Mouse (Mus musculus): Measurements from ENCODE around the gene Nol3. TPM values are rescaled to one million over a fixed set of nuclear protein-coding genes. Genes with fewer than 3 reads are reported as not detected.

The Nol3 gene
- total and polyA plus RNA-seq, 3 experiments = 17.3 to 23.0 (median 19.7) TPM

GRCm38 (mm10) chr8:105306146-105306691 lies 30.3 kb downstream of the Nol3 start:
- H3K4me3 ChIP-seq = peak overlapping the region; percentile 15; the same call in 1 of the 2 replicates
- peaks cover 2% of the 10 kb centered on the region for H3K4me1 ChIP-seq (ENCODE audit: control insufficient read depth, insufficient read depth, low read length)
- no peaks in the 10 kb centered on the region for H3K27me3 ChIP-seq (ENCODE audit: control insufficient read depth, insufficient read depth, low read length)
- H3K79me2 ChIP-seq (replicated peaks; ENCODE audit: control insufficient read depth, insufficient read depth, low read length) = no peaks in the 10 kb centered on the region
- no peak overlapping the region for H3K27ac ChIP-seq
- peak in 1 of 2 experiments; percentile 17 for DNase-seq
- TF ChIP-seq POLR2A (IDR thresholded peaks at IDR 0.05; ENCODE audit: insufficient read depth, low read depth, low read length) = no peak
- no peak for TF ChIP-seq CTCF (IDR thresholded peaks at IDR 0.05)
- no peak for TF ChIP-seq EP300 (IDR thresholded peaks at IDR 0.05; ENCODE audit: insufficient read depth, low read depth, low read length)
- no peak overlapping the region for H3K9ac ChIP-seq (ENCODE audit: low read depth, low read length)
- H3K36me3 ChIP-seq (ENCODE audit: control insufficient read depth, insufficient read depth, low read length) = no peaks in the 10 kb centered on the region
- 35% methylated on average over 5 of the region's 5 CpGs for WGBS
- intact Hi-C loops (cut with DNase I) = no loop called here

DNA sequence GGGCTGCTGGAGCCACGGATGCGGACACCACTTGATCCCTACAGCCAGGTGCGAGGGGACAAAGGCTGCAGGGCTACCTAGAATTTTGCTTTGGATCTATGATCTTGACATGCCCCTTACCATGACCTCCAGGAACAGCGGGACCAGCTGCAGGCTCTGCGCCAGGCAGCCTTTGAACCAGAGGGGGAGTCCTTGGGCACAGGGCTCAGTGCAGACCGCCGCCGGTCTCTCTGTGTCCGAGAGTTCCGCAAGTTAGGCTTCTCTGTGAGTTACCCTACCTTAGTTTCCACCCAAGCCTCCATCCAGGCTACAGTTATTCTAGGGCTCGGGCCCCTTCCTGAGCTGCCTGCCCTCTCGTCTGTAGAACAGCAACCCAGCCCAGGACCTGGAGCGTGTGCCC lies 31.7 kb downstream of the Nol3 start:
- Histone ChIP-seq H3K36me3 (ENCODE audit: control insufficient read depth, insufficient read depth, low read length) (no peaks in the 10 kb centered on the region), H3K79me2 (replicated peaks; ENCODE audit: control insufficient read depth, insufficient read depth, low read length) (no peaks in the 10 kb centered on the region), H3K4me3 (no peak overlapping the region), H3K27me3 (ENCODE audit: control insufficient read depth, insufficient read depth, low read length) (no peaks in the 10 kb centered on the region), H3K27ac (no peak overlapping the region), H3K4me1 (ENCODE audit: control insufficient read depth, insufficient read depth, low read length) (peaks cover 2% of the 10 kb centered on the region), H3K9ac (ENCODE audit: low read depth, low read length) (no peak overlapping the region)
- peak in 1 of 2 experiments; percentile 18 for DNase-seq
- intact Hi-C loops (cut with DNase I) = no loop called here
- no peak for TF ChIP-seq POLR2A (IDR thresholded peaks at IDR 0.05; ENCODE audit: insufficient read depth, low read depth, low read length)
- TF ChIP-seq EP300 (IDR thresholded peaks at IDR 0.05; ENCODE audit: insufficient read depth, low read depth, low read length) = no peak
- TF ChIP-seq CTCF (IDR thresholded peaks at IDR 0.05) = no peak
- 94% methylated on average over 13 of the region's 13 CpGs for WGBS

- Histone ChIP-seq H3K27ac (no peak overlapping the region), H3K9ac (ENCODE audit: low read depth, low read length) (no peak overlapping the region), H3K4me1 (ENCODE audit: control insufficient read depth, insufficient read depth, low read length) (peaks cover 2% of the 10 kb centered on the region), H3K4me3 (no peak overlapping the region), H3K36me3 (ENCODE audit: control insufficient read depth, insufficient read depth, low read length) (no peaks in the 10 kb centered on the region), H3K27me3 (ENCODE audit: control insufficient read depth, insufficient read depth, low read length) (no peaks in the 10 kb centered on the region), H3K79me2 (replicated peaks; ENCODE audit: control insufficient read depth, insufficient read depth, low read length) (no peaks in the 10 kb centered on the region)
- intact Hi-C loops (cut with DNase I) = no loop called here
- TF ChIP-seq POLR2A (IDR thresholded peaks at IDR 0.05; ENCODE audit: insufficient read depth, low read depth, low read length) = no peak
- TF ChIP-seq EP300 (IDR thresholded peaks at IDR 0.05; ENCODE audit: insufficient read depth, low read depth, low read length) = no peak
- TF ChIP-seq CTCF (IDR thresholded peaks at IDR 0.05) = no peak
- WGBS = 95% methylated on average over 10 of the region's 10 CpGs
- no peak for DNase-seq
These were observed 32.5 kb downstream of the Nol3 start for GRCm38 (mm10) chr8:105308428-105308827.

- no peaks in the 10 kb centered on the region for H3K36me3 ChIP-seq (ENCODE audit: control insufficient read depth, insufficient read depth, low read length)
- H3K4me1 ChIP-seq (ENCODE audit: control insufficient read depth, insufficient read depth, low read length) = peaks cover 2% of the 10 kb centered on the region
These were observed 33.4 kb downstream of the Nol3 start for GRCm38 (mm10) chr8:105309142-105309847.

GRCm38 (mm10) chr8:105310118-105310517 lies 34.2 kb downstream of the Nol3 start:
- Histone ChIP-seq H3K79me2 (replicated peaks; ENCODE audit: control insufficient read depth, insufficient read depth, low read length) (no peaks in the 10 kb centered on the region), H3K36me3 (ENCODE audit: control insufficient read depth, insufficient read depth, low read length) (no peaks in the 10 kb centered on the region), H3K4me3 (no peak overlapping the region), H3K4me1 (ENCODE audit: control insufficient read depth, insufficient read depth, low read length) (no peaks in the 10 kb centered on the region; the same call in none of the 2 replicates), H3K27me3 (ENCODE audit: control insufficient read depth, insufficient read depth, low read length) (no peaks in the 10 kb centered on the region), H3K27ac (no peak overlapping the region), H3K9ac (ENCODE audit: low read depth, low read length) (no peak overlapping the region)
- WGBS = 83% methylated on average over 8 of the region's 8 CpGs
- intact Hi-C loops (cut with DNase I) = no loop called here
- no peak for DNase-seq
- TF ChIP-seq EP300 (IDR thresholded peaks at IDR 0.05; ENCODE audit: insufficient read depth, low read depth, low read length) (no peak), CTCF (IDR thresholded peaks at IDR 0.05) (no peak), POLR2A (IDR thresholded peaks at IDR 0.05; ENCODE audit: insufficient read depth, low read depth, low read length) (no peak)

More at GRCm38 (mm10) chr8:105309142-105309847, 33.4 kb downstream of the Nol3 start:
- TF ChIP-seq POLR2A (IDR thresholded peaks at IDR 0.05; ENCODE audit: insufficient read depth, low read depth, low read length) = no peak
- no peaks in the 10 kb centered on the region for H3K79me2 ChIP-seq (replicated peaks; ENCODE audit: control insufficient read depth, insufficient read depth, low read length)
- H3K9ac ChIP-seq (ENCODE audit: low read depth, low read length) = no peak overlapping the region
- H3K27me3 ChIP-seq (ENCODE audit: control insufficient read depth, insufficient read depth, low read length) = no peaks in the 10 kb centered on the region
- no peak for DNase-seq
- H3K4me3 ChIP-seq = no peak overlapping the region
- WGBS = 85% methylated on average over 15 of the region's 15 CpGs
- no peak overlapping the region for H3K27ac ChIP-seq
- intact Hi-C loops (cut with DNase I) = no loop called here

DNA sequence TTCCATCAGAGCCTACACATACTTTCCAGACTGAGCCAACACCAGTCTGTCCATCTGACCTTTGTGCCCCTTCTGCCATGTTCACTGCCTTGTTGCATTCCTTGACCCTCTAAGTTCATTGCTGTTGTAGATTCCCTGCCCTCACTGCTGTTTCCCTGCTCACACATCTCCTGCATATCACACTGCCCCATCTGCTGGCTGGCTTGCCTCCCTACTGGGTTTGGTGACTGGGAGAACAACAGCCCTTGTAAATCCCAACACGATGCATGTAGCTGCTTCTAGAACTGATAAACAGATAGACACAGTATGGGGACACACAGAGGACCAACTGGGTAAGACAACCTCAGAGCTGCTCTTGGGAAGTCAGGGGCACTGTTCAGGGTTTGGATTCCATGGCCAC lies 35.8 kb downstream of the Nol3 start:
- WGBS = 69% methylated on average over 1 of the region's 1 CpGs
- intact Hi-C loops (cut with DNase I) = no loop called here

More for the DNA sequence above, 35.8 kb downstream of the Nol3 start:
- no peak for DNase-seq
- TF ChIP-seq CTCF (IDR thresholded peaks at IDR 0.05) (no peak), POLR2A (IDR thresholded peaks at IDR 0.05; ENCODE audit: insufficient read depth, low read depth, low read length) (no peak), EP300 (IDR thresholded peaks at IDR 0.05; ENCODE audit: insufficient read depth, low read depth, low read length) (no peak)
- Histone ChIP-seq H3K4me3 (no peak overlapping the region), H3K27ac (no peak overlapping the region), H3K36me3 (ENCODE audit: control insufficient read depth, insufficient read depth, low read length) (no peaks in the 10 kb centered on the region), H3K27me3 (ENCODE audit: control insufficient read depth, insufficient read depth, low read length) (no peaks in the 10 kb centered on the region), H3K9ac (ENCODE audit: low read depth, low read length) (no peak overlapping the region), H3K4me1 (ENCODE audit: control insufficient read depth, insufficient read depth, low read length) (no peaks in the 10 kb centered on the region; the same call in 1 of the 2 replicates), H3K79me2 (replicated peaks; ENCODE audit: control insufficient read depth, insufficient read depth, low read length) (no peaks in the 10 kb centered on the region)
